Mouse (Mus musculus): ENCODE measurements around the gene Sae1. TPM values are rescaled to one million over a fixed set of nuclear protein-coding genes. Genes with fewer than 3 reads are reported as not detected.

Gene Sae1
- total and polyA plus RNA-seq, 3 experiments = 182 to 287 TPM; not detected in 1

DNA sequence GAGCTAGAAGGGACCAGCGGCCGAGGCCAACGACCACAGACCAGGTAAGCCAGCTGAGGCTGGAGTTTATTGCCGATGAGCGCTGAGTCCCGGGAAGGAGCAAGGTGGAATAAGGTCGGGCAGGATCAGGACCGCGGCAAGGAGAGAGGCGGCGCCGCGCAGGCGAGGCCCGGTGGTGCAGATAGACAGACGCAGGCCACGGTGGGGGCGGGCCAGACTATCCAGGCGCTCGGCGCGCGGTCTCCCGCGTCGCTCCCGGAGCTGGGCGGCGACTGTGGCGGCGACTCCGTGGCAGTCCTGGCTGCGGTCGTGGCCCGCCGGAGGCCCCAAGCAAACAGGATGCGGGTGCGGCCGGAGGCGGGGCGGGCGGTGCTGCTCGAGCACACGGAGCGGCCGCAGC is 114.9 kb downstream of the Sae1 start (continued):
- no peak for TF ChIP-seq ZC3H11A (IDR thresholded peaks at IDR 0.05; ENCODE audit: low read depth, low read length)
- TF ChIP-seq NELFE (IDR thresholded peaks at IDR 0.05; ENCODE audit: low read depth, low read length) = no peak; the same call in 1 of the 2 replicates
- TF ChIP-seq EP300 (IDR thresholded peaks at IDR 0.05; ENCODE audit: low read depth in 1 of 2, low read length in 2 of 2) = no peak
- TF ChIP-seq JUND (IDR thresholded peaks at IDR 0.05; ENCODE audit: low read depth, low read length) = no peak
- TF ChIP-seq KAT2A (conservative IDR thresholded peaks at IDR 0.05; ENCODE audit: low read depth, low read length) = no peak

DNA sequence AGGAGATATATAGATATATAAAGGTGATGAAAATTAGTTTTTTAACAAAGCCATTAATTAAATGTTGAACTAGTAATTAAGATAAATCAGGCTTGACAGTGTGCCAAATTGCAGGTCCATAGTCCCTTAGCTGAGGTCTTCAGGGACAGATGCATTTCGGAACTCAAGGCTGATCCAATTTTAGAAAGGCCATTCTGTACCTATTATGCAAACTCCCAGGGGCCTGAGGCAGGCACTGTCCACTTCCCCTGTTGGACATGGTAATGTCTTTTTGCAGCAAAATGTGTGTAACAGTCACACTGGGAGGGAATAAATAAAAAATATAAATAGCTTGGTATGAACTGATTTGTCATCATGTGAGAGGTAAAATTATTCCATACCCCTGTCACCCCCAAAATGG is 116.5 kb downstream of the Sae1 start:
- Histone ChIP-seq H3K4me3 (ENCODE audit: control insufficient read depth in 1 of 2, insufficient read depth in 1 of 2, low read depth in 2 of 2, low read length in 2 of 2) (no peak overlapping the region), H3K27ac (ENCODE audit: control insufficient read depth, low read depth, low read length) (no peak overlapping the region), H3K9ac (ENCODE audit: control insufficient read depth, low read depth, low read length, poor library complexity, severe bottlenecking) (no peak overlapping the region), H3K36me3 (ENCODE audit: control insufficient read depth in 1 of 2, insufficient read depth in 2 of 2, low read length in 2 of 2) (peaks cover 0 to 12% of the 10 kb centered on the region in 2 experiments; a peak in 2 of 4 replicates), H3K4me1 (ENCODE audit: control insufficient read depth in 1 of 2, insufficient read depth in 2 of 2, low read length in 2 of 2) (peaks cover 2 to 21% of the 10 kb centered on the region in 2 experiments), H3K27me3 (ENCODE audit: control insufficient read depth in 1 of 2, insufficient read depth in 2 of 2, low read length in 2 of 2) (no peaks in the 10 kb centered on the region), H3K9me3 (replicated peaks; ENCODE audit: insufficient read depth, low read length) (no peaks in the 10 kb centered on the region), H3K79me2 (ENCODE audit: control insufficient read depth, insufficient read depth, low read length, poor library complexity) (peaks cover 34% of the 10 kb centered on the region)
- TF ChIP-seq TAL1 (IDR thresholded peaks at IDR 0.05; ENCODE audit: low read length) = no peak
- no peak for TF ChIP-seq RCOR1 (IDR thresholded peaks at IDR 0.05; ENCODE audit: low read depth, low read length)
- TF ChIP-seq CHD2 (IDR thresholded peaks at IDR 0.05; ENCODE audit: low read length) = no peak
- no peak for TF ChIP-seq POLR2A (IDR thresholded peaks at IDR 0.05; ENCODE audit: control insufficient read depth in 1 of 2, insufficient read depth in 1 of 2, low read depth in 1 of 2, low read length in 2 of 2, poor library complexity in 1 of 2)
- no peak for TF ChIP-seq CHD1 (IDR thresholded peaks at IDR 0.05; ENCODE audit: low read depth, low read length)
- no peak for TF ChIP-seq ZKSCAN1 (IDR thresholded peaks at IDR 0.05; ENCODE audit: low read depth, low read length)
- no peak for TF ChIP-seq KAT2A (conservative IDR thresholded peaks at IDR 0.05; ENCODE audit: low read depth, low read length)
- TF ChIP-seq MEF2A (IDR thresholded peaks at IDR 0.05; ENCODE audit: extremely low read depth, insufficient replicate concordance, low read depth, low read length, poor library complexity, severe bottlenecking) = no peak
- DNase-seq (ENCODE audit: low read depth, low spot score) = no peak

Other genes with a start within 250 kb of the Sae1 start
- gene Meis3, start 212.7 kb downstream of the Sae1 start, total RNA-seq (2012; rRNA removed) = 3.8 and 4.8 TPM in 2 replicates
- gene Meis3, start 212.7 kb downstream of the Sae1 start, polyA plus RNA-seq (2012; ENCODE audit: insufficient read depth in 1 of 2, insufficient read length in 2 of 2, low read depth in 1 of 2, low replicate concordance in 2 of 2, missing spikeins in 1 of 2) = 10 to 100 TPM in 1 of 2 experiments, not detected in 1; 14.9 TPM
- 5.8 and 6.0 TPM in 2 replicates for gene Dhx34, start 165.8 kb downstream of the Sae1 start, total RNA-seq (2012; rRNA removed)
- 10 to 100 TPM in 1 of 2 experiments, not detected in 1; 13.6 TPM for gene Dhx34, start 165.8 kb downstream of the Sae1 start, polyA plus RNA-seq (2012; ENCODE audit: insufficient read depth in 1 of 2, insufficient read length in 2 of 2, low read depth in 1 of 2, low replicate concordance in 2 of 2, missing spikeins in 1 of 2)
- 0.92 and 1.7 TPM in 2 replicates for gene C5ar2, start 143.7 kb downstream of the Sae1 start, total RNA-seq (2012; rRNA removed)
- gene C5ar2, start 143.7 kb downstream of the Sae1 start, polyA plus RNA-seq (2012; ENCODE audit: insufficient read depth in 1 of 2, insufficient read length in 2 of 2, low read depth in 1 of 2, low replicate concordance in 2 of 2, missing spikeins in 1 of 2) = under 1 TPM in 1 of 2 experiments, not detected in 1; 0.49 TPM
- not detected in 2 replicates for gene C5ar1, start 128.3 kb downstream of the Sae1 start, total RNA-seq (2012; rRNA removed)
- not detected for gene C5ar1, start 128.3 kb downstream of the Sae1 start, polyA plus RNA-seq (2012; ENCODE audit: insufficient read depth in 1 of 2, insufficient read length in 2 of 2, low read depth in 1 of 2, low replicate concordance in 2 of 2, missing spikeins in 1 of 2)
- 38.0 and 50.7 TPM in 2 replicates for gene Inafm1, start 114.2 kb downstream of the Sae1 start, total RNA-seq (2012; rRNA removed)
- gene Inafm1, start 114.2 kb downstream of the Sae1 start, polyA plus RNA-seq (2012; ENCODE audit: insufficient read depth in 1 of 2, insufficient read length in 2 of 2, low read depth in 1 of 2, low replicate concordance in 2 of 2, missing spikeins in 1 of 2) = 10 to 100 TPM in 1 of 2 experiments, not detected in 1; 87.6 TPM
- gene Ccdc9, start 101.0 kb downstream of the Sae1 start, total RNA-seq (2012; rRNA removed) = 57.4 and 63.6 TPM in 2 replicates
- 10 to 100 TPM in 1 of 2 experiments, not detected in 1; 97.1 TPM for gene Ccdc9, start 101.0 kb downstream of the Sae1 start, polyA plus RNA-seq (2012; ENCODE audit: insufficient read depth in 1 of 2, insufficient read length in 2 of 2, low read depth in 1 of 2, low replicate concordance in 2 of 2, missing spikeins in 1 of 2)
- 2.9 and 4.4 TPM in 2 replicates for gene Bbc3, start 79.4 kb downstream of the Sae1 start, total RNA-seq (2012; rRNA removed)
- gene Bbc3, start 79.4 kb downstream of the Sae1 start, polyA plus RNA-seq (2012; ENCODE audit: insufficient read depth in 1 of 2, insufficient read length in 2 of 2, low read depth in 1 of 2, low replicate concordance in 2 of 2, missing spikeins in 1 of 2) = 1 to 10 TPM in 1 of 2 experiments, not detected in 1; 9.3 TPM
- 32.2 and 32.9 TPM in 2 replicates for gene Zc3h4, start 13.1 kb upstream of the Sae1 start, total RNA-seq (2012; rRNA removed)
- 10 to 100 TPM; 59.4 to 71.8 TPM for gene Zc3h4, start 13.1 kb upstream of the Sae1 start, polyA plus RNA-seq (2012; ENCODE audit: insufficient read depth in 1 of 2, insufficient read length in 2 of 2, low read depth in 1 of 2, low replicate concordance in 2 of 2, missing spikeins in 1 of 2)
- gene Tmem160, start 65.0 kb upstream of the Sae1 start, total RNA-seq (2012; rRNA removed) = 90.1 and 90.8 TPM in 2 replicates
- gene Tmem160, start 65.0 kb upstream of the Sae1 start, polyA plus RNA-seq (2012; ENCODE audit: insufficient read depth in 1 of 2, insufficient read length in 2 of 2, low read depth in 1 of 2, low replicate concordance in 2 of 2, missing spikeins in 1 of 2) = 10 to 100 TPM in 1 of 2 experiments, not detected in 1; 73.3 TPM
- gene Npas1, start 89.9 kb upstream of the Sae1 start, total RNA-seq (2012; rRNA removed) = 0.08 and 0.16 TPM in 2 replicates
- 1 to 10 TPM in 1 of 2 experiments, not detected in 1; 1.3 TPM for gene Npas1, start 89.9 kb upstream of the Sae1 start, polyA plus RNA-seq (2012; ENCODE audit: insufficient read depth in 1 of 2, insufficient read length in 2 of 2, low read depth in 1 of 2, low replicate concordance in 2 of 2, missing spikeins in 1 of 2)
- gene Arhgap35, start 227.2 kb upstream of the Sae1 start, total RNA-seq (2012; rRNA removed) = 6.7 and 7.4 TPM in 2 replicates
- gene Arhgap35, start 227.2 kb upstream of the Sae1 start, polyA plus RNA-seq (2012; ENCODE audit: insufficient read depth in 1 of 2, insufficient read length in 2 of 2, low read depth in 1 of 2, low replicate concordance in 2 of 2, missing spikeins in 1 of 2) = 10 to 100 TPM in 1 of 2 experiments, not detected in 1; 13.4 TPM